Mouse (Mus musculus): ENCODE measurements around the gene Oca2. TPM values are rescaled to one million over a fixed set of nuclear protein-coding genes. Genes with fewer than 3 reads are reported as not detected.

The Oca2 gene
- polyA plus RNA-seq, 1 experiment from 2014 or later: 0.05 TPM

DNA sequence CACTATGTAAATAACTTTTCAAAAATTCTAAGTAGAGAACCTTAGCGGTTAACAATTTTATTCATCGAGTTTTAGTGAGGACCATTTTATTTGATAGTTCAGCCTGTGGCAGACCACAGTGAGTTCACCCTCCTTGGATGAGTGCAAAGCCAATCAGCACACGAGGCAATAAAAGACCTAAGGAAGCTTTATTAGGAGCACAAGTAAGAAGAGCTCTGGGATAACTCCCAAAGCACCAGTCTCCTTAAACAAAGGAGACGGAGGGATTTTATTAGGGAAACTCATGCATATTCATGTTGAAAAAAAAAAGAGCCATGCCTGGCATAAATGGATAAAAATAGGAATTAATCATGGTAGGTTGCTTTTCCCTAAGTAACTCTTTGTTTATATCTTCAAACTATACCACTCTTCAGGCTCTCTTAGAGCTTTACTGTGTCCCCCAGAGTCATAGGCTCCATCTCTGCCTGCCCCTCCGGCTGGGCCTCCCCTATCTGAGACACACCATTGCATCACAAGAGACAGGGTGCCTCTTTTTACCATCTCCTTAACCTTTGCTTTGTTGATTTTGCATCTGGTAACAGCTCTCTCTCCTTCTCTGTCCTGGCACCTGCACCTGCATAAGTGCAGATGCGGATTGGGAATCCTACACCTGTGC, 178.7 kb downstream of the Oca2 start:
- Histone ChIP-seq H3K27me3 (no peaks in the 10 kb centered on the region), H3K27ac (no peak overlapping the region), H3K9ac (no peak overlapping the region), H3K36me3 (no peaks in the 10 kb centered on the region), H3K4me3 (replicated peaks) (no peak overlapping the region), H3K4me1 (no peaks in the 10 kb centered on the region), H3K4me2 (no peak overlapping the region), H3K9me3 (replicated peaks) (no peaks in the 10 kb centered on the region)
- 55% methylated on average over 6 of the region's 6 CpGs for WGBS
- ATAC-seq (replicated peaks; ENCODE audit: low FRiP score): no peak

DNA sequence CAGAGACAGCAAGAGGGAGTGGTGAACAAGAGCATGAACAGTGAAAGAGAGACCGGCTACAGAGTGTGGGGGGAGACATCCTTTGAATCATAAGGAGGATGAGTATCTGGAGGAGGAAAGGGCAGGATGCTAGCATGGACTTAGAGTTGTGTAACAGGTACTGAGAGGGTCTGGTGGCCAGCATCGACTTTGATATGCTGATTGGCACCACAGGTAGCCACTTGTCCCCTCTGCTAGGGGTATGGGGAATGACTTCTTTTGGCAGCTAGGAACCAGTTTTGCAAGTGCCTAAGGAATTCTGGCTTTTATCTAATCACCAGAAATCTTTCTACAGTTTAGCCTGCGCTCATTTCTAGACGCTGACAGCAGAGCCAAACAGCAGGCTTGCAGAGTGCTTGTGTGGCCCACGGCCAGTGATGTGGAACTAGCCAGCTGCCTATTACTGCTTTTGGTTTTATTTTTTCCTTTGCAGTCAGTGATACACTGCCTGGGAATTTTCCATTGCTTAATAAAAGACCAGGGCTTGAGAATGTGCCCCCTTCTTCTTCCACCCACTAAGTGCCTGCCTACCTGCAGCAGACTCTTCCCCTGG, 179.8 kb downstream of the Oca2 start:
- H3K9me3 ChIP-seq (replicated peaks): no peaks in the 10 kb centered on the region
- no peaks in the 10 kb centered on the region for H3K27me3 ChIP-seq
- H3K4me2 ChIP-seq: no peak overlapping the region
- H3K4me3 ChIP-seq (replicated peaks): no peak overlapping the region
- ATAC-seq (replicated peaks; ENCODE audit: low FRiP score): peak; percentile 85
- H3K9ac ChIP-seq: no peak overlapping the region
- H3K27ac ChIP-seq: peak overlapping the region; percentile 84
- no peaks in the 10 kb centered on the region for H3K36me3 ChIP-seq
- 0 out of 2 replicates have a peak, but pooled peaks cover 3% of the 10 kb centered on the region for H3K4me1 ChIP-seq
- 22% methylated on average over 5 of the region's 5 CpGs for WGBS

DNA sequence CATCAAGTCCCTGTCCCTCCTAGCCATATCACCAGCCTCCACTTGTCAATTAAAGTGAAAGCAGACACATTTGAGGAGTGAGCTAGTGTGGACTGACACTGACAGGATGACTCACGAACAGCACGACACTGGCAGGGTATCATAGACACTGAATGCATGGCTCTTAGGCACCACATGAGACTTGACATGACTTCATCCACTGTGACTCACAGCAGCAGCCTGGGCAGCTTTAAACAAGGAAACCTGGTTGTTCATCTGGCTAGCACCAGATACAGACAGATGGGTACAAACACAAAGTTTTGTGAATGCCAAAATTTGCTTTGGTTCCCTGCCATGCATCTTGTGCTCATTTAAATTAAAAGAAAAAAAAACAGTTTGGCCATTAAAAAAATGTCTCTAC, 182.4 kb downstream of the Oca2 start:
- ATAC-seq (replicated peaks; ENCODE audit: low FRiP score): no peak
- 75% methylated on average over 2 of the region's 2 CpGs for WGBS
- Histone ChIP-seq H3K27ac (no peak overlapping the region), H3K9ac (no peak overlapping the region), H3K27me3 (no peaks in the 10 kb centered on the region), H3K4me3 (replicated peaks) (no peak overlapping the region), H3K4me1 (0 out of 2 replicates have a peak, but pooled peaks cover 3% of the 10 kb centered on the region), H3K4me2 (no peak overlapping the region), H3K36me3 (no peaks in the 10 kb centered on the region), H3K9me3 (replicated peaks) (no peaks in the 10 kb centered on the region)

DNA sequence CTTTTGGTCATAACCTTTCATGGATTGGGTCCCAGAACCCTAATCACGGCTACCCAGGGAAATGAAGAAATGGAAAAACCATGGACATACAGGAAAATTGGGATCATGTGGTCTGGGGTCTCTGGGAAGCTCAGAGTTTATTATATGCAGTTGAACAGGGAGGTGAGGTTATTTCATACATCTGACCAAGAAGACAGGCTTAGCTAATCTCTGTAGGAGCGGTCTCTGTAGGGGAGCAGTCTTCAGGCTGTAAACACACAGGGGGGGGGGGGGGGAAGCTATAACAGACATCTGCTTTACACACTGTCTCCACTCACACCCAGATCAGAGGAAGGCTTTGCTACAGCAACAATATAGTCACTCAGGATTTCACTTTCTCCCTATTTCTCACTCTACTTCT, 184.0 kb downstream of the Oca2 start:
- WGBS: 75% methylated on average over 2 of the region's 2 CpGs
- Histone ChIP-seq H3K27me3 (no peaks in the 10 kb centered on the region), H3K27ac (peak overlapping the region; percentile 9; the same call in 1 of the 2 replicates), H3K4me1 (0 out of 2 replicates have a peak, but pooled peaks cover 3% of the 10 kb centered on the region), H3K9ac (no peak overlapping the region), H3K4me2 (no peak overlapping the region), H3K36me3 (no peaks in the 10 kb centered on the region), H3K4me3 (replicated peaks) (no peak overlapping the region), H3K9me3 (replicated peaks) (no peaks in the 10 kb centered on the region)
- no peak for ATAC-seq (replicated peaks; ENCODE audit: low FRiP score)

DNA sequence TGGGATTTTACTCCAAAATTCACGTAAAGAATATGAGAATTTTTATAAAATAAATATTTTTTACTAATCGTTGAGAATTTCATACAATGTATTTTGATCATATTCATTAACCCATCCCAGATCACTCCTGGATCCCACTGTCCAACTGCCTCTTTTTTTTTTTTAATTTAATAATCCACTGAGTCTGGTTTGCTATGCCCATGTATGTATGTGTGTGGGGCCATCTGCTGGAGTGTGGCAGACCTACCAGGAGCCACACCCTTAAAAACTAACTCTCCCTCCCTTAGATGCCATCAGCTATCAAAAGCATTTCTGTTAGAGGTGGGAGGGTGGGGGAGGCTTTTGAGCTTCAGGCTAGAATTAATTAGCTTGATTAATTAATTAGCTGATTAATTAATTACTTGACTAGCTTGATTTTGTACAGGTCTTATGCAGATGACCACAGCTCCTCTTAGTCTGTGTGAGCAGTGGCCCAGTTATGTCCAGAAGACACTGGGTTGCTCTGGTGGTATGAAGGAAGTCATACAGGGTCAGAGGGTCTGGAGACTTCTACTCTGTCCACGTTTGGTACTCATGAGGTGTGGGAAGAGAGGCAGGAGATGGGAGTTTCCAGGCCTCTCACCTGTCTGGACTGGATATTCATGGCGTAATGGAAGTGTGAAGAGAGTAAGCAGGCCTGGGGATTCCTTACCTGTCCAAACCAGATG, 221.4 kb downstream of the Oca2 start:
- ATAC-seq (replicated peaks; ENCODE audit: low FRiP score): no peak
- Histone ChIP-seq H3K36me3 (no peaks in the 10 kb centered on the region), H3K9me3 (replicated peaks) (no peaks in the 10 kb centered on the region), H3K4me2 (no peak overlapping the region), H3K4me1 (no peaks in the 10 kb centered on the region), H3K27ac (no peak overlapping the region), H3K27me3 (no peaks in the 10 kb centered on the region), H3K9ac (no peak overlapping the region), H3K4me3 (replicated peaks) (no peak overlapping the region)
- 75% methylated on average over 4 of the region's 4 CpGs for WGBS

DNA sequence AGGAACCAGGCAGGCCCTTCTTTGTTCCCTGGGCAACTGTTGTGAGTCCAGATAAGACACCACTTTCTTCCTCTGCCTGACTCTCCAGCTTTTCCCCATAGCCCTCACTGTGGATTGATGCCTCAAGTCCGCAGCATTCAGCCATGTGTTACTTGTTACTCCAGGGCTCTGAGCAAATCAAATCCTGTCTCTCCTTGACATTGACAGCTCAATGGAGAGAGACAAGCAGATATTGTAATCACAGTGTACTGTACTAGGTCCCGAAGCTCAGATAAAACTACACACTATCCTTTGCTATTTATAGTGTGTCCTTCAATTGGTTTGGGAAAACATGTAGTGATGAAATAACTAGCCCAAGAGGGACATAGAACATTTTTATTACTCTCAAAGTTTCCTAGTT, 258.7 kb downstream of the Oca2 start:
- H3K9me3 ChIP-seq (replicated peaks): no peaks in the 10 kb centered on the region
- H3K27me3 ChIP-seq: no peaks in the 10 kb centered on the region
- H3K9ac ChIP-seq: no peak overlapping the region
- no peaks in the 10 kb centered on the region for H3K36me3 ChIP-seq
- no peak overlapping the region for H3K4me3 ChIP-seq (replicated peaks)
- no peak for ATAC-seq (replicated peaks; ENCODE audit: low FRiP score)
- H3K4me2 ChIP-seq: no peak overlapping the region
- no peaks in the 10 kb centered on the region for H3K4me1 ChIP-seq
- 62% methylated on average over 2 of the region's 2 CpGs for WGBS
- no peak overlapping the region for H3K27ac ChIP-seq

DNA sequence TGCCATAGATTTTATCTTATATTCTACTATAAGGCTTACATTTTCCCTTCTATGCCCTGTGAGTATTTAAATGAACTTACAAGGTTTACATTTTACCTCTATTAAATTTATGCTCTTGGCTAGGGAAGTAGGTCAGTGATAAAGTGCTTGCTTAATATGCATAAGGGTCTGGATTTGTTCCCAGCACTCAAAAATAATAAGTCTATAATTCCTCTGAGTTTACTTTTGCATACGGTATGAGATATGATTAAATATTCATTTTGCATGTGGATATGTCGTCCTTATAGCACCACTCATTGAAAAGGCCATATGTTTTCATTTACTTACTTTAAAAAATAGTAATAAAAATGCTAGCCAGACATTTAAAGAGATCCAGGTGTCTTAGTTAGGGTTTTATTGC, 259.8 kb downstream of the Oca2 start:
- 59% methylated on average over 2 of the region's 2 CpGs for WGBS

DNA sequence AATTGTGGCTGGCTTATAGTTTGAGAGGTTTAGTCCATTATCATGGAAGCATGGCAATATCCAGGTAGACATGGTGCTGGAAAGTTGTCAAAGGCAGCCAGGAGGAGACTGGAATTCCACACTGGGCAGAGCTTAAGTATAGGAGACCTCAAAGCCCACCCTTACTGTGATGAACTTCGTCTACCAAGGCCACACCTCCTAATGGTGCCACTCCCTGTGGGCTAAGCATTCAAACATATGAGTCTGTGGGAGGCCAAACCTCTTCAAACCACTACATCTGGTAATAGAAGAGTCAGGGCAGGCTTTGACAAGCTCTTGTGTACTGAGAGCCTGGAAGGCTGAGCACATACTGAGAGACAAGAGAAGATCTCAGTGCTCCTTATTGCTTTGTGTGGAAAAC, 260.2 kb downstream of the Oca2 start:
- no peaks in the 10 kb centered on the region for H3K27me3 ChIP-seq
- no peaks in the 10 kb centered on the region for H3K36me3 ChIP-seq
- H3K4me3 ChIP-seq (replicated peaks): no peak overlapping the region
- no peak overlapping the region for H3K4me2 ChIP-seq
- 47% methylated on average over 1 of the region's 1 CpGs for WGBS
- no peak overlapping the region for H3K27ac ChIP-seq
- H3K4me1 ChIP-seq: no peaks in the 10 kb centered on the region
- no peak for ATAC-seq (replicated peaks; ENCODE audit: low FRiP score)
- H3K9me3 ChIP-seq (replicated peaks): no peaks in the 10 kb centered on the region
- no peak overlapping the region for H3K9ac ChIP-seq

More for the DNA sequence above, 259.8 kb downstream of the Oca2 start:
- Histone ChIP-seq H3K4me1 (no peaks in the 10 kb centered on the region), H3K27ac (no peak overlapping the region), H3K27me3 (no peaks in the 10 kb centered on the region), H3K4me3 (replicated peaks) (no peak overlapping the region), H3K9ac (no peak overlapping the region), H3K36me3 (no peaks in the 10 kb centered on the region), H3K9me3 (replicated peaks) (no peaks in the 10 kb centered on the region), H3K4me2 (no peak overlapping the region)
- no peak for ATAC-seq (replicated peaks; ENCODE audit: low FRiP score)

DNA sequence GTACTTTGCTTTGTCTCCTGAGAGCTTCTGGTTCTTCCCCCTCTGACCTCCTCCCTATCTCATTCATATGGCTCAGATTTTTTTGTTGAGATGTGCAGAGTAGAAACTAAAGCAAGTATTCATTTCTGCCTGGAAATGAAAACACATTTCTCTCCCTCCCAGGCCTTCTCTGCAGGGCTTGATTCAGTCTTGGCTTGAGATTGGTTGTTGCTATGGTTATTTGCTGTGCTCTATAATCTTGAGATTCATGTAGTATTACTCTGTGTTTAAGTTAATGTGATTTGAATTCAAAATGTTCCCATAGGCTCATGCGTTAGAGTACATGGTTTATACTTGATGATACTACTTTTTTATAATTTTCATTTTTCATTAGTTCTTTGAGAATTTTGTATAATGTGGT, 260.9 kb downstream of the Oca2 start:
- Histone ChIP-seq H3K4me1 (no peaks in the 10 kb centered on the region), H3K4me2 (no peak overlapping the region), H3K27ac (no peak overlapping the region), H3K9me3 (replicated peaks) (no peaks in the 10 kb centered on the region), H3K9ac (no peak overlapping the region), H3K4me3 (replicated peaks) (no peak overlapping the region), H3K36me3 (no peaks in the 10 kb centered on the region), H3K27me3 (no peaks in the 10 kb centered on the region)
- WGBS: 96% methylated on average over 1 of the region's 1 CpGs
- ATAC-seq (replicated peaks; ENCODE audit: low FRiP score): no peak

DNA sequence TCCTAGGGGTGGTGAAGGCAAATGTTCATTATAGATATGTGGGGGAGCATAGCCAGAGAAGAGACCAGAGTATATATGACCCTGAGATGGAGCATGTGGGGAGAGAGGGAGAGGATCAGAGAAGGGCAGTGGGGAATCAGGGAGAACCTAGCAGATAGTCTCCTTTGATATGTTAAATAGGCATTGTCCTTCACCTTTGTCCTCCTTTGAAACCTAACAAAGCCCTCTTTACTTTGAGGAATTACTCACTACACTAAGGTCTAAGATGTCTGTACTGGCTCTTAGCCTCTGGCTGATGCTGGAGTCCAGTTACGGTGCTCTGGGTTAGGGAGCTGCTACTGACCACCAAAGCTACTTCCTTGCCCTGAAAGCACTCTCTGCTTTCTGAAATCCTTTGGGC, 279.0 kb downstream of the Oca2 start:
- Histone ChIP-seq H3K9ac (no peak overlapping the region), H3K36me3 (no peaks in the 10 kb centered on the region), H3K4me2 (no peak overlapping the region), H3K27ac (no peak overlapping the region), H3K4me1 (no peaks in the 10 kb centered on the region), H3K4me3 (replicated peaks) (no peak overlapping the region), H3K27me3 (no peaks in the 10 kb centered on the region), H3K9me3 (replicated peaks) (no peaks in the 10 kb centered on the region)
- ATAC-seq (replicated peaks; ENCODE audit: low FRiP score): no peak
- WGBS: 40% methylated on average over 1 of the region's 1 CpGs

DNA sequence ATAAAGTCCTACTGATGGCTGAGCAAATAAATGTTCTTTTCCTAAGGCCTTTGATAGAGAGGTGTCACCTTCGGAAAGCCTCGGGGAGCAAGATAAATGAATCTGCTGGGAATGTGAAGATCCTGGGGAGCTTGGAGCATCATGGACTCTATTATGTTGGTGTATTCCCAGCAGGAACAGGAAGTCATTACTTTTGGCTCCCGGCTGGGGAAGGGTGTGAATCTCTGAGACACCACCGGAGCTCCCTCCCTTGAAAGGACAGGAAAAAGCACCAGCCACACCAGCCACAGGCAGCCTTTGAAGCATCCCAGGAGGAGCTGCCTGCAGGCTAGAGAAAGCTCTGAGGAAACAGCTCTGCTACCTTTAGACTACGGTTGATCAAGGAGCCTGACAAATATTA, 280.2 kb downstream of the Oca2 start:
- no peaks in the 10 kb centered on the region for H3K27me3 ChIP-seq
- no peak overlapping the region for H3K27ac ChIP-seq
- no peaks in the 10 kb centered on the region for H3K9me3 ChIP-seq (replicated peaks)
- no peak for ATAC-seq (replicated peaks; ENCODE audit: low FRiP score)
- no peak overlapping the region for H3K4me3 ChIP-seq (replicated peaks)
- H3K4me2 ChIP-seq: no peak overlapping the region
- WGBS: 6% methylated on average over 5 of the region's 5 CpGs
- H3K9ac ChIP-seq: no peak overlapping the region
- H3K4me1 ChIP-seq: no peaks in the 10 kb centered on the region
- H3K36me3 ChIP-seq: no peaks in the 10 kb centered on the region

DNA sequence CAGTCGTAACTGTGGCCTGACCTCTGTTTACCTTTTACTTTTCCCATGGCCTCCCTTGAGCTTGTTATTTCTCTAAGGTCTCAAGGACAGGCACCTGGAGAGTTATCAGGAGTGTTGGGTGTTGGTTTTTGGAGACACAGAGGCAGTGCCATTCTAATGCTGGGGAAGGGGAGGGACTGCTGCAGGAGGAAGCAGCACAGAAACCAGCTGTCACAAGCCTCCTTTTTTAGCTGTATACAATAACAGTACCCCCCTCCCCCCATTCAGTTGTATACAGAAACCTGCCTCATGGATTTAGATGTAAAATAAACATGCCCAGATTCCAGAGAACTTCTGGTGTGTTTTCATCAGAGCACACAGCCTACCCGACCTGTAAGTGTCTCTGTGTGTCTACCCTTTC, 295.3 kb downstream of the Oca2 start:
- no peaks in the 10 kb centered on the region for H3K4me1 ChIP-seq
- no peaks in the 10 kb centered on the region for H3K9me3 ChIP-seq (replicated peaks)
- 26% methylated on average over 2 of the region's 2 CpGs for WGBS
- no peak overlapping the region for H3K4me3 ChIP-seq (replicated peaks)
- no peaks in the 10 kb centered on the region for H3K36me3 ChIP-seq
- no peak for ATAC-seq (replicated peaks; ENCODE audit: low FRiP score)
- H3K4me2 ChIP-seq: no peak overlapping the region
- no peak overlapping the region for H3K9ac ChIP-seq
- H3K27ac ChIP-seq: no peak overlapping the region
- no peaks in the 10 kb centered on the region for H3K27me3 ChIP-seq

All from kidney, embryonic 15.5 days (tissue).